Mouse (Mus musculus) mature B cell (primary cell): ENCODE data around the gene Prkaa1.

Source experiments
- in situ Hi-C: fragments of 300-500 bp; cut with MboI; formaldehyde crosslinking; loops from 2 replicates; pipeline ENCODE4 v1.14.3; 2019

The Prkaa1 gene

DNA sequence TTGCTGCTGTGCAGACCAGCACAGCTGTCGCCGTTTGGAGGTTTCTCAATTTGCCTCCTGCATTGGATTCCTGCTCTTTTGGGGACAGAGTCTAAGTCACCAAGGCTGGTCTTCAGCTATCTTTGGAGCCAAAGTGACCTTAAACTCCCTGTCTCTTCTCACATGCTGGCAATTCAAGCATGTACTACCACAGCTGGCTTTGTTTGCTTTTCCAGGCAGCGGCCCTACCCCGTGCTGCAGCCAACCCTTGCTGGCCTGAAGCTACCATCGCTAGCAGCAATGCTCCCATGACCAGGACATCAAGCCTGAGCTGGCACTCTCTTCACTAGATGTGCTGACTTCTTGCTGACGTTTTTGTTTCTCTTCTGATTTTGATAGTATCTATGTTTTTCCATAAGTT, 15.2 kb downstream of the Prkaa1 start:
- in situ Hi-C loops = no loop called here

DNA sequence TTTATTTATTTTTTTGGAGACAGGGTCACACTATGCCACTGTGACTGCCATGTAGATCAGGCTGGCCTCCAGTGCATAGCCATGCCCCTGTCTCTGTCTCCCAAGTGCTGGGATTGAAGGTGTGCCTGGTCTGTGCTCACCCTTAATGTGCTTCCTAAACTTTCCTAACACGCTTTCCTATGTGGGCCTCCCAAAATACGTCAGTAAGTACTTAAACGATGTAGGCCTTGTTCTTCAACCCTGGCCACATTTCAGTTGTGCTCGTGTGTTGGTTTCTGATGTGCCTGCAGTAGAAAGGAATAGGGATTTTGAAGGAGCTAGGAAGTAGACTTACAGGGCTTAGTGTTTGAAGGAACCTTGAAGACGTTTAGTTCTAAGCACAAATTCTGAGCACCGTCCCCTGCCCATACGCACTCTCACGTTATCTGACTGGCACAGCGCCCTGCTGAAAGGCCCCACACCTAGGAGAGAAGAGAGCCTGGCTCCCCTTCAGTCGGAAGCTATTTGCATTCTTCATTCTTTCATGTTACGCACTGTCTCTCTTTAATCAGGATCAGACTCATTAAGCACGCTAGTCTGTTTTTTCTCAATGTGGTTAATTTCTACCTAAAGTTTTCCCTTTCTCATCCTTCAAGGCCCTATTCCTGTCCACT, 21.6 kb downstream of the Prkaa1 start:
- in situ Hi-C loops = no loop called here

DNA sequence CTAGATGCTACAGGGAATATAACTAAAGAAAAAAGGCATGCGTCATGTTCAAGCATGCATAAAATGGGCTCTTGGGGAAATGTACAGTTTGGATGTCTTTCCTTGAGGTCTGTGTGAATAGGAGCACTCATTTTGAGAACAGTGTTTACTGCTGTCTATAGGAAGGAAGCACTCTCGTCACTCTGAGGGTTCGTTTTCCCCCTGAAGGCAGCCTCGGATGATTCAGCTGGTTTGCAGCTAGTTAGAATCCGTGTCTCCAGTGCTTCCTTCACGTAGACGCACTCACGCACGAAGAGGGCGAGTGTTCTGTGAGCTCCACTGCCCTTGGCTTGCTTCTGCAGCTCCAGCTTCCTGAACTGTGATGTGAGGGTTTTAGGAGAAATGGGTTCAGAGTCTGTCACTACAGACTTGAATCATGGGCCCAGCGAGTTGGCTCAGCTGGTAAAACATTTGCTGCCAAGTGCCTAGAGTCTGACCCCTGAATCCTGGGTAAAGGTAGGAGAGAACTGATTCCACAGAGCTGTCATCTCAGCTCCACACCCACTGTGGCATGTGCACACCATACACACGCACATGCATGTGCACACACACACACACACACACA, 29.7 kb downstream of the Prkaa1 start:
- in situ Hi-C loops = no loop called here

DNA sequence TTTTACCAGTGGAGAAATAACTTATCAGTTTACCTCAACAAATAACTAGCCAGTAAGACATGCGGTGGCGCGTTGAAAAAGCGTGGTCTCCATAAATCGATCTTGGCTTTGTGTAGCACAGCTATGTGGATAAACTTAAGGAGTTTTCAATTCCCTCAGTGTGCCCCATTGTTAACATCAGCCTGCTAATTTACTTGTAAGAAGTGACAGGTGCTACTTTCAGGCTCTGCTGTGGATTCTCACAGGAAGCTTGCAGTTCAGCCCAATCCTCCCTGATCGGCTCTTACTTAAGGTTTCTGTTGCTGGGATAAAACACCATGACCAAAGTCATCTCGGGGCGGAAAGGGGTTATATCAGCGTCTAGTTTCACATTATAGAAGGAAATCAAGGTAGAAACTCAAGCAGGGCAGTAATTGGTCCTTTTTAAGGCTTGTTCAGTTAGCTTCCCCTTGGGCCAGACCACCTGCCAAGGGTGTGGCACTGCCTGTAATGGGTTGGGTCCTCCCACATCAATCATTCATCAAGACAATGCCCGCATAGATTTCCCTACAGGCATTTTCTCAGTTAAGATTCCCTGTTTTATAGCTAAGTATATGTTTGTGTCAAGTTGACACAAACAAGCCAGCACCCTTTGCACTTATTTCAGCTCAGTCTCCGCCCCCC, 41.1 kb downstream of the Prkaa1 start:
- in situ Hi-C loops = loop anchor here (25.0 kb wide), 1 partner anchor 1028 kb away; no protein-coding TSS in a partner anchor

DNA sequence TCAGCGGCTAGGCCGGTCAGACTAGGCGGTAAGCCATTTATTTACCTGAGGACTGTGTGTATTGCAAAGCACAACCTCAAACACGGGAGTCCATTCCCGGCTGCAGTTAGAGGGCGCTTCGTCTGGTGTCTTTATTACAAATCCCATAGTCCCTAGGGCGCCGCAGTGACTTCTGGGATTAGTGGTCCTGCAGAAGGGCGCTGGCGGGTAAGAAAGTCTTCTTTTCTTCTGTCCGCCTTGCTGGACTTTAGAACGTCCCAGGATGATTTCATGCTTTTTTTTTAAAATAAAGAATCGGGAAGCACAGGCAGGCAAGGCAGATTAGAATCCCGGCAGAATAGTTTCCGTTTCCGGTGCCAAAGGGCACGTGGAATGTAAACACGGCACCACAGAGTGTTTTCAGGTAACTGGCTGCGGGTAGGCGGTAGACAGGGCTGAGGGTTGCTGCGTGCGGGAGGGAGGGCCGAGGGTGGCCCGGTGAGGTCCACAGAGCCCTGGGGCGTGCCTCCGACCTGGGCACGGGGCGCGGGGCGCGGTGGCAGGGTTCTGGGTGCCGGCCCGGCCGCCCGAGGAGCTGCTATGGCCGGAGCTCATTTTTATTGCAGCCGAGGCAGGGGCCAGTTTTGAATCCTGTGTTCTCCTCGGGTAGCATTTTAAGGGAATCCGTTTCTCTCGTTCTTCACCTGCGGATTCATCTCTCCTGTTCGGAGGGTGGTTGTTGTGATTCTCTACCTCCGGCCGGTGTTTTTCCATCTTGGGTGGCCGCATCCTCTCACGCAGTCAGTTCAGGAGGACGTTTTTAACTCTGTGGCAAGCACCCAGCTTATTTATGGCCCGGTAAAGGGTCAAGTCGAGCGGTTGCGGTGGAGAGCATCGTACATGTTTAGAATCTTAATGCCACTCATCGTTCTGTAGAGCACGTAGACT, 42.0 kb downstream of the Prkaa1 start, which contains the start of gene Ttc33:
Ttc33 (plus strand) TSS at position 160 of the 927 bp plus-strand sequence.
- in situ Hi-C loops = loop anchor here (25.0 kb wide), 1 partner anchor 1027 kb away; no protein-coding TSS in a partner anchor

DNA sequence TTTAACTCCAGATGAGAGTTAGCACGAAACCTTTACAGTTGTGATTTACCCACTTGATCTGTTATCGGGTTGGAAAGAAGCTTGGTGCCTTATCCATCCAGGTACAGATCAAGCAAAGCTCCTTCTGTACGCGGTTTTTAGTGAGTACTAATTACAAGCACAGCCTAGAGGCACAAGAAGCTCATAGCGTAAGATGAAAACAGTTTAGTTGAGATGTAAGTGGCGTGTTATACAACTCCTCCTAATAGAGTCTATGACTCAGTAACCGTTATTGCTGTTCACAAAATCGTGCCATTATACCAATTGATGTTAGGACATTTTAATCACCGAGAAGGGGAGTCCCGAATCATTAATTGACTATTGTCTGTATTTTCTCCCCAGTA, 42.6 kb downstream of the Prkaa1 start:
- in situ Hi-C loops = loop anchor here (25.0 kb wide), 1 partner anchor 1026 kb away; no protein-coding TSS in a partner anchor

DNA sequence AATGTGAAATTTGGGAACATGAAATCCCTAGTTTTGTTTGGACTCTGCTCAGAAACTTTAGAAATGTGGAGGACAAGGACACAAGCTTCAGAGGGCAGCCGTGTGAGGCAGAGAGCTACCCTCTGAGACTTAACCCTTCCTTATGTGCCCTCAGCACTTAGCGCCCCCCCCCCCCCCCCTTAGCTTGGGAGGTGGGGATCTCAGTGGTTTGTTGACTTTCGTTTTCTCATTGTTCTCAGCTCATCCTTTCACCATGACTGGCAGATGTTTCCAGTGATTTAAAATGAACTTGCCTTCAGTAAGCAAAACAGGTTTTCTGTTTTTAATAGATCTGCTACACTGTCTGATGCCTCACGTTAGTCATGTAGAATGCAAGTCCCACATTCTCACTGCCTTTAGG, 43.5 kb downstream of the Prkaa1 start:
- in situ Hi-C loops = loop anchor here (25.0 kb wide), 1 partner anchor 1025 kb away; no protein-coding TSS in a partner anchor

DNA sequence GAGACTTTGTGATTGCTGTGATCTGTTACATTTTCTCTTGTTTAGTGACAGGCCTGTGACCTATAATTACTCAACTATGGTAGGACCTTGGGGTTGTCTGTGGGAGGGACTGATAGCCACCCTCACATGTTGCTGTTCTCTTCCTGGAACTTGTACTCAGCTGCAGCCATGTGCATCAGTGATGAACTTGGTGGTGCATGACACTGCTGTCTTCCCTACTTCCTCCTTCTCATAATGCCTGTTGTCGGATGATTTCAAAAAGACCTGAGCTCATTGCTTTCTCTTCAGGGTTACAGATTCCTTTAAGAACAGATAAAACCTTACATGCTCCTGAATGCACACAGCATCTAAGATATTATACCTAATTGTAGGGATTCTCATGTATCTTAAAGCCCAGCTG, 44.4 kb downstream of the Prkaa1 start:
- in situ Hi-C loops = loop anchor here (25.0 kb wide), 1 partner anchor 1024 kb away; no protein-coding TSS in a partner anchor

DNA sequence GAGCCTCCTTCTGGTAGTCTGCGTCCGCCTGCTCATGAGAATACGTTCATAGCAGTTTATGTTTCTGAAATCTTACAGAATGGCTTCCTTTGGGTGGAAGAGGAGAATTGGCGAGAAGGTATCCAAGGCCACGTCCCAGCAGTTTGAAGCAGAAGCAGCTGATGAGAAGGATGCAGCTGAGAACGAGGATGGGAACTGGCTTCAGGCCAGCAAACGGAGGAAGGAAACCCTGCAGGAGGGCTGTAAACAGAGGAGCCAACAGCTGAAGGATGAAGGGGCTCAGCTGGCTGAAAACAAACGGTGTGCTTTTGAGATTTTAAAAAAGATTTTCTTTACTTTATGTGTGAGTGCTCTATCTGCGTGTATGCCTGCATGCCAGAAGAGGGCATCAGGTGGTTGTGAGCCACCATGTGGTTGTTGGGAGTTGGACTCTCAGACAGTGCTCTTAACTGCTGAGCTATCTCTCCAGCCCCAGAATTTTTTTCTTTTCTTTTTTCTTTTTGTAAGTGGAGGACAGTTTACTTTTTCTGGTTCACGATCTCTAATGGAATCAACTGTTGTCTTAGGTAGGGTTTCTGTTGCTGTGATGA, 45.9 kb downstream of the Prkaa1 start:
- in situ Hi-C loops = loop anchor here (25.0 kb wide), 1 partner anchor 1023 kb away; no protein-coding TSS in a partner anchor

DNA sequence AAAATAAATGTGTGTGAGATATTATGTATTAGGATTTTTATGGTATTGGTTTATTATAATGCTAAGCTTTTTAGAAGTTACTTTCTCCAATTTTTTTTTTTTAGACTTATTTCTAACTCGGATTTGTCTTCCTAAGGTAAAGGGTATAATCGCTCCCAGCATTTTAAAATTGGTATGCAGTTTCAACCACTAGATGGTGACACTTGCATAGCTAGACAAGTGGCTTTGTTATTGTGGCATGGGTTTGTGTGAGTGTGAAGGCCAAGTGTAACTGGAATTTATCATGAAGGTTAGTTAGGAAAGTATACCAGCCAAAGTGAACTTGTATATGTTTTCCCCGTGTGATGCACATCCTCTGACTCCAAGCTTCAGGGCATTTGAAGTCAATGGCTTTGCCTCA, 50.2 kb downstream of the Prkaa1 start:
- in situ Hi-C loops = loop anchor here (25.0 kb wide), 1 partner anchor 1018 kb away; no protein-coding TSS in a partner anchor

DNA sequence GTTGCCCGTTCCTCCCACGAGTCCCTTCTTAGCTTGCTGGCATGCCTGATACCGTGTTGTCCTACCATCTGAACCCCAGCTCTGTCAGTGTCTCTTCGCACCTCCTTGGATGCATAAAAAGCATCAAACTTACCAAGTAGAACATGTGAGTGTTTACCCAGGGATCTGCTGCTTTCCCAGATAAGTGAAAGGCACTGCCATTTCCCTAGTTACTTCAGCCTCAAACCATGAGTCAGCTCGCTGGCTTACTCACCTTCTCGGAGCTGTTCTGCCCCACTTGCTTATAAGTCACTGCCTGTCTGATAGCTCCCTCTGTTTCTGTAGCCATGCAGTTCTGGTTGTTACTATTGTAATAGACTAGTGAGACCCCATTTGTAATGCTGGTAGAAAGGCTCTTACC, 50.8 kb downstream of the Prkaa1 start:
- in situ Hi-C loops = loop anchor here (25.0 kb wide), 1 partner anchor 1018 kb away; no protein-coding TSS in a partner anchor

DNA sequence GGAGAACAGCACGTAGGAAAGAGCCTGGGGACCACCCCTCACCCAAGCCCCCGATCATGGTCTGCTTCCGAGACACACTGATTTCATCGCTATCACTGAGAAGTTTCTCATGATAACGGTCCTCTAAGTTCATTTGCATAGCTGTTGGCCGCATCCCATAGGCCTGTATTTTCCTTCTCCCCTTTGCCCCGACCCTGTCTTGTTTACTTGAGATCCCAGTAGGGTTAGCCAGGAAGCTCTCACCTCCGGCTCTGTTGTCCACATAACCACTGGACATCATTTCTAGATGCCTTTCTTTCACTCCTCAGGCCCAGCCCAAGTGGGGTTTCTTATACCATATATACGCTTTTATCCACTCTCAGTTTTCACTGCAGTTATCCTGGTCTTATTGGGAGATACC, 51.3 kb downstream of the Prkaa1 start:
- in situ Hi-C loops = loop anchor here (25.0 kb wide), 1 partner anchor 1017 kb away; no protein-coding TSS in a partner anchor

DNA sequence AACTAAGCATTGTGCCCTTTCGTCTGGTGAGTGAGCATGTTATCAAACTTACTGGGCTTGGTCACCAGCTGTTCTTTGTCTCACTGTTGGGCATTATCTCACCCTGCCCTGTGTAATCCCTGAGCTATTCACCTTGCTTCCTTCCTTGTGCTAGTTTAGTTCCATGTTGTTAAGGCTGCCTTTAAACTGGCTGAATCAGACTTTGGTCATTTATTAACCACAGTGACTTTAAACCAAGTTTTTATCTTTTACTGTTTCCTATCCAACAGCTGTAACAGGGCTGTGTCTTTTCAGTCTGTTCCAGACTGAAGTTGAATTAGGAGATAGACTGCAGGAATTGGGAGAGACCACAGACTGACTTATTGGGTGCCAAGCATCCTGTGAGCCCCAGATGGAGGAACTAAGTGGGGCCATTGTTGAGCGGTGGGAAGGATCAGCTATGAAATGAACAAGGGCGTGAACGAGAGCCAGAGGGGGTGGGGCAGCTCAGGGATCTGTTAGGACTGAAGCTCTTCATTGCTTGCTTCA, 52.4 kb downstream of the Prkaa1 start:
- in situ Hi-C loops = loop anchor here (25.0 kb wide), 1 partner anchor 1016 kb away; no protein-coding TSS in a partner anchor

DNA sequence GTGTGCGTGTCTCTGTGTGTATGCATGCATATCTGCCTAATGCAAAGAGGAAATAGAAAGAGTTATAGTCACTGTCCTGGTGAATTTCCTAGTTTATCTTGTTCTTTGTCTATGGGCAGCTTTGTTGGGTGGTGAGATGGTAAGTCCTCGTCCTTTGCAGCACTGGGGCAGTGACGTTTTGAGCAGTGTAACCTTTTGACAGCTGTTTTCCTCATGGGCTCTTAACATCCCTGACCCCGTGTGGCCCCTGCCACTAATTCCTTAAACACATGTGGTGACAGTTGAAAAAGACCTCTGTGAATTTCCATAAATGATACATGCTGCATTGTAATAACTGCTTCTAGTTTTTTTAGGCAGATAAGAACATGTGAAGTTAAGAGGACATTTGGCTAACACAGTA, 53.0 kb downstream of the Prkaa1 start:
- in situ Hi-C loops = loop anchor here (25.0 kb wide), 1 partner anchor 1016 kb away; no protein-coding TSS in a partner anchor

DNA sequence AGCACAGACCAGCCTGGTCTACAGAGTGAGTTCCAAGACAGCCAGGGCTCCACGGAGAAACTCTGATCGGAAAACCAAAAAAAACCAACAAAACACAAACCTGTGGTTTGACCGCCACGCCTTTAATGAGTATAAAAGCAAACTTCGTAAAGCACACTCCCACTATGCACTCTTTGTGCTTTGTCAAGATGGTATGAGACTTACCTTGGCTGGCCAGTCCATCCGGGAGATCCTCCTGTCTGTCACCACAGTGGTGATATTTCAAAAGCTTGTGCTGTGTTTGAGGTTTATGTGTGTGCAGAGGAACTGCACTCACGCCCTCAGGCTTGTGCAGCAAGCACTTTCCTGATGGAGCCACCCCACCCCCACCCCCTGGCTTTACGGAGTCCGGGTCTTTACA, 61.6 kb downstream of the Prkaa1 start:
- in situ Hi-C loops = no loop called here

DNA sequence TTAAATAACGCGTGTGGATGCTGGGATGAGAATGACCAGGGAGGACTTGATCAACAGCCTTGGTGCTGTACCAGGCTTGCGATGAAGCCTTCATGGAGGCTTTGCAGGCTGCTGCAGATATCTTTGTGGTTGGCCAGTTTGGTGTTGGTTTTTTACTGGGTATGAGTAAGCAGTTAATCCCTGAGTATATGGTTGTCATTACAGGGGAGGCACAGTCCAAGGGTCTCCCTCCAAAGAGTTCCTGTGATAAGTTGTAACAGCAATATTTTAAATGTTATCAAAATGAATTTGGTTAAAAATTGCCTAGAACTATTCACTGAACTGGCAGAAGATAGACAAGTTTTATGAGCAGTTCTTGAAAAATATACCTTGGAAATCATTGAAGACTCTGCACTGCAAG, 65.5 kb downstream of the Prkaa1 start:
- in situ Hi-C loops = no loop called here

DNA sequence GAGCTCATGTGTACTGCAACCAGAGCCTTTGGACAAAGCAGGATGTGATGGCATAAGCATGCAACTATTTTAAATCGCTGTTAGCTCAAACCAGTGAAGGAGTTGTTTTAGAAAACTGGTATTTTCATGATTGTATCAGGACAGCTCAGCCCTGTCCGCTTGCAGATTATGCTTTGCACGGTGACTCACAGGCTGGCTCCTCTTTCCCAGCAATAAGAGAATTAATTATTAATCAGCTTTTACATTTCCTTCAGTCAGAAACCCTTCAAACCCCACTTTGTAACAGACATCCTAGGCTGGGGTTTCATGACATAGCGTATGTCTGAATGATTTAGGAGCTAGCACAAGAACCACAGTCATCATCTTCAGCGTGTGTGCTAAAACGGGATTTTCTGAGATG, 76.8 kb downstream of the Prkaa1 start:
- in situ Hi-C loops = no loop called here

DNA sequence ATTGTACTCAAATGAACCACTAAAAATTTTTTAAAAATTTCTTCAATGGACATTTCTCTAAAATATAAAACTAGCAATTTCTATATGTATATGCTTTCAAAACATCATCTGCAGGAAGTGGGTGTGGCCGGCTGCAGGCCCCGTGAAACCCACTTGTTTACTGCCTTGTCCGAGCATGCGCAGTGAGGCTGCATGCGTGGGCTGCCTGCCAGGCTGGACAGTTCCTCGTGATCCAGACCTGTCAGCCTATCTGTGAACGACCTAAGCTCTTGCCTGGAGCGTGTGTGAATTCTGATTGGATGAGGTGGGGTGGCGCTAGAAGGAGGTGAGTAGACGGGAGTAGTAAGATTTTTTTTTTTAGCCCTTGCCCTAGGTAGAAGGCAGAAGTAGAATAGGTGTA, 87.1 kb downstream of the Prkaa1 start:
- in situ Hi-C loops = loop anchor here (10.0 kb wide), 1 partner anchor 684 kb away; no protein-coding TSS in a partner anchor
